Mouse (Mus musculus): Measurements from ENCODE around the gene Gm20605.

GRCm38 (mm10) chr5:137613550-137613949 is 15.4 kb upstream of the Gm20605 start, which contains the start of gene Pcolce:
- TF ChIP-seq CTCF (IDR thresholded peaks at IDR 0.05; ENCODE audit: low read depth, low read length): no peak
- TF ChIP-seq POLR2A (IDR thresholded peaks at IDR 0.05; ENCODE audit: insufficient read depth, low read length): no peak

Data from ES-Bruce4 (cell line).